Mouse (Mus musculus) cerebellum, adult 2 months (tissue): Measurements from ENCODE around the gene Rab11a. TPM values are rescaled to one million over a fixed set of nuclear protein-coding genes. Genes with fewer than 3 reads are reported as not detected.

Experiments used
- DNase-seq, 2 experiments: peaks; one replicate each; pipeline ENCODE4 v3.0.0; 2021
- H3K27ac ChIP-seq: fragments of 200-500 bp; 2 replicates; pipeline ENCODE4 v1.5.1; 2012; ENCODE audit warnings: low read length, control low read depth, inconsistent platforms; ENCODE audit not compliant: insufficient read depth
- H3K27me3 ChIP-seq: fragments of 200-500 bp; 2 replicates; pipeline ENCODE4 v1.6.1; 2012; ENCODE audit warnings: inconsistent platforms, mild to moderate bottlenecking, low read length, moderate library complexity; ENCODE audit not compliant: control insufficient read depth, insufficient read depth
- H3K4me1 ChIP-seq: fragments of 200-500 bp; 2 replicates; pipeline ENCODE4 v1.6.1; 2011; ENCODE audit warnings: low read length; ENCODE audit not compliant: control insufficient read depth, insufficient read depth
- H3K4me3 ChIP-seq: fragments of 200-500 bp; replicated peaks from 2 replicates; pipeline ENCODE3; 2011; ENCODE audit warnings: mild to moderate bottlenecking, low read depth, low read length, control low read depth; ENCODE audit not compliant: insufficient read depth
- CTCF ChIP-seq: fragments of 200-500 bp; IDR thresholded peaks from 2 replicates; pipeline ENCODE4 v1.5.1; 2011; ENCODE audit warnings: low read depth, mild to moderate bottlenecking, control low read depth, low read length, moderate library complexity, borderline replicate concordance; ENCODE audit not compliant: insufficient read depth
- POLR2A ChIP-seq: fragments of 200-500 bp; IDR thresholded peaks from 2 replicates; pipeline ENCODE4 v1.6.1; 2011; ENCODE audit warnings: low read length, control low read depth, borderline replicate concordance; ENCODE audit not compliant: insufficient read depth
- WGBS: fragments of 180-500 bp; shearing (Covaris S2); methylation state at CpG from one replicate; pipeline ENCODE4 v1.1.7; 2018; 5-methylcytosine and 5-hydroxymethylcytosine counted together
- polyA plus RNA-seq: library from polyadenylated mRNA; depleted of rRNA; stranded (reverse); fragments of >200 nt; gene quantifications from 2 replicates; pipeline ENCODE4 v1.2.3, GENCODE M21; 2012; rRNA removed

Gene Rab11a
- polyA plus RNA-seq: 255 and 259 TPM in 2 replicates

- Histone ChIP-seq H3K4me1 (peaks cover 3% of the 10 kb centered on the region; the same call in 1 of the 2 replicates), H3K27ac (peak within 1 kb of the TSS; percentile 86), H3K27me3 (no peaks in the 10 kb centered on the region), H3K4me3 (peak within 1 kb of the TSS; percentile 77)
- peak; percentile 94 to 98 for DNase-seq
- TF ChIP-seq POLR2A: peak; percentile 64
- no peak for TF ChIP-seq CTCF
- under 1% methylated on average over 59 of the region's 61 CpGs for WGBS
These were observed at the start of gene Rab11a for GRCm38 (mm10) chr9:64737406-64738201. Gene Rab11a, minus strand, starts transcription at chr9:64737758.

- 58% methylated on average over 9 of the region's 9 CpGs for WGBS
- DNase-seq: no peak
- Histone ChIP-seq H3K27ac (no peak overlapping the region), H3K27me3 (no peaks in the 10 kb centered on the region), H3K4me1 (no peaks in the 10 kb centered on the region), H3K4me3 (no peak overlapping the region)
- TF ChIP-seq POLR2A (no peak), CTCF (no peak)
These were observed 48.8 kb upstream of the Rab11a start for GRCm38 (mm10) chr9:64786216-64786905.

DNA sequence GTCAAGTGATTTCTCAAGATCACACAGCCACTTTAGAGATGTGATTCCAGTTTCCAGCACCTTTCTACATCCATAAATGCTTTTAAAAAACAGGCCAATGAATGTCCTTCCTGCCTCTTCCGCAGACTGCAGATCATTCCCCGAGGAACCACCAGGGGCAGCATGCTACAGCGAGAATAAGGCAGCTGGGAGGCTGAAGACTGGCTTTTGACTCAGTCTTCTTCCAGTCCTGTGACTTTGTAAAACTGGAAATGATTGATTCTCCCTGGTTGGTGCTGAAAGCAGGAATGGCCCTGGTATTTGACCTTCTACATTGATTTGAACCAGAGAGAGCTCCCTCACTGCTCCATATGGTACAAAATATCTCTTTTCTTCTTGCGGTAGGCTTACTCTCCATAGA lies 47.3 kb upstream of the Rab11a start:
- TF ChIP-seq CTCF (peak; percentile 64; the same call in 1 of the 2 replicates), POLR2A (no peak)
- no peaks in the 10 kb centered on the region for H3K4me1 ChIP-seq
- H3K27me3 ChIP-seq: no peaks in the 10 kb centered on the region
- WGBS: 47% methylated on average over 4 of the region's 4 CpGs
- peak in 1 of 2 experiments; percentile 40 for DNase-seq
- H3K27ac ChIP-seq: no peak overlapping the region
- H3K4me3 ChIP-seq: no peak overlapping the region

- Histone ChIP-seq H3K4me3 (no peak overlapping the region), H3K4me1 (no peaks in the 10 kb centered on the region), H3K27ac (no peak overlapping the region), H3K27me3 (no peaks in the 10 kb centered on the region)
- 74% methylated on average over 7 of the region's 7 CpGs for WGBS
- TF ChIP-seq CTCF (no peak), POLR2A (no peak)
- no peak for DNase-seq
These were observed 46.0 kb upstream of the Rab11a start for GRCm38 (mm10) chr9:64783511-64783910.

GRCm38 (mm10) chr9:64779628-64780027 lies 42.1 kb upstream of the Rab11a start:
- peak; percentile 31 to 58 for DNase-seq
- WGBS: 40% methylated on average over 7 of the region's 7 CpGs
- H3K4me3 ChIP-seq: no peak overlapping the region

DNA sequence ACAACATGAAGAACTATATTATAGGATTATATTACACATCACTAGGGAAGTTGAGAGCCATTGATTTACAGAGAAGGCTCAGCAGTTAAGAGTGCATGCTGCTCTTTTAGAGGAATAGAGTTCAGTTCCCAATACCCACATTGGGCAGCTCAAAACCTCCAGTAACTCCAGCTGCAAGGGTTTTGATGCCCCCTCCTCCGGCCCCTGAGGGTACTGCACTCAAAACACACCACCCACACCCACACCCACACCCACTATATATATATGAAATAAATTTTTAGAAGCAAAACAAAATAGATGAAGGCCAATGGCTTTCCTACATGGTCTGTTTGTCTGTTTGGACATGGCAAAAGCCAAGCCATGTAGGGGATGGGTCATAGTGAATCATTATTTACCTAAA lies 40.6 kb upstream of the Rab11a start:
- H3K4me3 ChIP-seq: no peak overlapping the region

More at GRCm38 (mm10) chr9:64779628-64780027, 42.1 kb upstream of the Rab11a start:
- Histone ChIP-seq H3K27me3 (no peaks in the 10 kb centered on the region), H3K4me1 (0 out of 2 replicates have a peak, but pooled peaks cover 1% of the 10 kb centered on the region), H3K27ac (no peak overlapping the region)
- TF ChIP-seq CTCF (peak; percentile 38; the same call in 1 of the 2 replicates), POLR2A (no peak)

GRCm38 (mm10) chr9:64777441-64777987 lies 40.0 kb upstream of the Rab11a start:
- Histone ChIP-seq H3K27ac (no peak overlapping the region), H3K4me1 (peaks cover 7% of the 10 kb centered on the region; the same call in 1 of the 2 replicates), H3K4me3 (no peak overlapping the region), H3K27me3 (no peaks in the 10 kb centered on the region)
- no peak for TF ChIP-seq CTCF
- TF ChIP-seq POLR2A: no peak
- no peak for DNase-seq
- WGBS: 68% methylated on average over 4 of the region's 4 CpGs

More for the DNA sequence above, 40.6 kb upstream of the Rab11a start:
- WGBS: 77% methylated on average over 1 of the region's 1 CpGs
- H3K4me1 ChIP-seq: peaks cover 7% of the 10 kb centered on the region; the same call in 1 of the 2 replicates
- no peaks in the 10 kb centered on the region for H3K27me3 ChIP-seq
- DNase-seq: no peak
- TF ChIP-seq POLR2A: no peak
- TF ChIP-seq CTCF: no peak
- no peak overlapping the region for H3K27ac ChIP-seq

GRCm38 (mm10) chr9:64775491-64775890 lies 37.9 kb upstream of the Rab11a start:
- no peaks in the 10 kb centered on the region for H3K27me3 ChIP-seq
- no peak overlapping the region for H3K27ac ChIP-seq

More at GRCm38 (mm10) chr9:64775491-64775890, 37.9 kb upstream of the Rab11a start:
- H3K4me3 ChIP-seq: no peak overlapping the region
- 84% methylated on average over 4 of the region's 4 CpGs for WGBS
- H3K4me1 ChIP-seq: peaks cover 7% of the 10 kb centered on the region; the same call in 1 of the 2 replicates
- TF ChIP-seq POLR2A: no peak
- TF ChIP-seq CTCF: no peak
- DNase-seq: no peak
